Mouse (Mus musculus): ENCODE measurements at regions not wholly inside any gene's neighbourhood (a gene's known extent, or its start where the extent isn't known, plus 50 kb on each side); places are given as distances from the start of the nearest gene placed in this dataset.

DNA sequence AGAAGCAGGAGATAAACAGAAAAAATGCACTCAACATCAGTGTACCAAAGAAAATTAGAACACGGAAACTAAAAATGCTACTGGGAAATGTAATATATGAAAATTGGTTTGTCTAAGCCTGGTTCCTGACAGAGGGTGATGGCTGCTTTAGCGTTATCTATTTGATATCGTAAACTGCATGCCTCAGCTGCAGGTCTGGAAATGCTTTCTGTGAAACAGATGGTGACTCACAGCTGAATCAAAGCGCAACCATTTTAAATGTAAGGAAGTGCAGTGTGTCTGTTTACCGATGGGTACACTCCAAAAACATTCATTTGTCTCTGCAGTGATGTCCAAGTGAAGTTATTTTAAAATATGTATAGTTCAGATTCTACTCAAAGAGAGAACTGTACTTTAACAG is 694.0 kb downstream of the 1190002N15Rik start:
- no peak overlapping the region for H3K4me2 ChIP-seq (replicated peaks)
- H3K4me3 ChIP-seq: no peak overlapping the region
- no peaks in the 10 kb centered on the region for H3K36me3 ChIP-seq
- 67% methylated on average over 5 of the region's 5 CpGs for WGBS
- ATAC-seq (ENCODE audit: low FRiP score, low read depth): no peak
- H3K9ac ChIP-seq: no peak overlapping the region
- H3K27ac ChIP-seq: no peak overlapping the region
- 0 out of 2 replicates have a peak, but pooled peaks cover 3% of the 10 kb centered on the region for H3K4me1 ChIP-seq
- H3K27me3 ChIP-seq: no peaks in the 10 kb centered on the region
- no peaks in the 10 kb centered on the region for H3K9me3 ChIP-seq
